Mouse (Mus musculus): ENCODE data around the gene Glis2.

GRCm38 (mm10) chr16:4640267-4641005, 45.9 kb downstream of the Glis2 start:
- no peak for TF ChIP-seq CTCF (IDR thresholded peaks at IDR 0.05; ENCODE audit: control insufficient read depth, insufficient read depth, insufficient replicate concordance, low read depth, low read length)
- TF ChIP-seq POLR2A (IDR thresholded peaks at IDR 0.05; ENCODE audit: control insufficient read depth, low read depth, low read length), result no peak

Data from testis, adult 2 months (tissue).